Mouse (Mus musculus) naive thymus-derived CD4-positive, alpha-beta T cell, adult 2 months (primary cell): ENCODE measurements around the gene Ccdc173.
"Not testable (repeated sequence)": the region's sequence is repeated elsewhere in the genome, so short reads cannot be mapped to it uniquely, and the experiment has no call there.

Experiments used
- DNase-seq: peaks from one replicate; pipeline ENCODE4 v3.0.0-alpha.2; 2011; ENCODE audit warnings: low read depth

Gene Ccdc173

DNA sequence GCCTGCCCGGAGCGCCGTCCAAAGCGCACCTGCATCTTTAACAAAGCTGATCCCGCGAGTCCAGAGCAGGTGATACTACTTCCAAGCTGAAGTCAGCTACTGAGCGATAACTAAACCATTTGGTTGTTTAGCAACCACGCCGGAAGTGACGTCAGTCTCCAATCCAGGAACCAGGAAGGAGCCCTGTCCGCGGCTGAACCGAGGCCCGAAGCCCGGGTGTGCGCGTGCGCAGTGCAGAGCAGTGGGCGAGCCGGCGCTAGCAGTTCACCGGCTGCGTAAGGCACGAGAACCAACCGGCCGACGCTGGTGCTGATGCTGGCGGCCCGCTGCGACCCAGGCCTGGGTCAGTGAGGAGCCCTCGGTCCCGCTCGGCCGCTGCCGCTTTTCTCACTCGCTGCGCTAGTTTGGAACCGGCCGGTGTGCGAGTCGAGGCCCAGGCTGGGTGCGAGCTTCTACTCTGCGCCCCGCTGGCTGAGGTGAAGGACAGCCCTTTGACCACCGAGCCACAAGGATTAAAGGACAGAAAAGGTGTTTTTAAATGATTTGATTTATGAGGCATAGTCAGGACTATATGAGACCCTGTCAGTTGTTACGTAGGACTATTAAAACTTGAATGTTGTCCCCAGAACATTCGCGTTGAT lies at the start of gene Ccdc173, which contains the start of gene Phospho2:
Gene Ccdc173, minus strand, starts transcription at position 147 of the 641 bp plus-strand sequence.
Gene Phospho2, plus strand, starts transcription at position 195 of the 641 bp plus-strand sequence.
- peak; percentile 99 for DNase-seq

- DNase-seq = no peak
These were observed 49.3 kb upstream of the Ccdc173 start for GRCm38 (mm10) chr2:69838707-69839106.

- DNase-seq = no peak
These were observed 48.6 kb upstream of the Ccdc173 start for GRCm38 (mm10) chr2:69837996-69838395.

DNA sequence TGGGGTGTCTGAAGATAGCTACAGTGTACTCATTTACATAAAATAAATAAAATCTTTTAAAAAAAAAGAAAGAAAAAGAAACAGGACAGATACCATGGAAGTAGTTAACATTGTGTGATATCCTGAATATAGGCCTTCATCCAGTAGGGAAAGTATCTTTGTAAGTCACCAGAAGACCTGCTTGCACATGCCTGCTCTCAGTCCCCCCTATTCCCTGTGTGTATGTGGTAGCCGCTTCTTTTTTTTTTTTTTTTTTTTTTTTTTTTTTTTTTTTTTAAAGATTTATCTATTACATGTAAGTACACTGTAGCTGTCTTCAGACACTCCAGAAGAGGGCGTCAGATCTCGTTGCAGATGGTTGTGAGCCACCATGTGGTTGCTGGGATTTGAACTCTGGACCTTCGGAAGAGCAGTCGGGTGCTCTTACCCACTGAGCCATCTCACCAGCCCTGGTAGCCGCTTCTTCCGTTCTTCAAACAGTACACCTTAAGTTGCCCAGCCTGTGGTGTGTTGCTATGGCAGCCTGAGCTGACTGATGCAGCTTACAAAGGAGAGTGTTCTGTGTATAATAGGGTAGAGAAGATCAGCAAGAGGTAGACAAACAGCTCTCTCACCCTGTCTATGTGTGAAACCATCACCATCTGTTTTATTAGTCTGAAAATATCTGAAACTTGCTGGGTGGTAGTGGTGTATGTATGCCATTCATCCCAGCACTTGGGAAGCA lies 48.0 kb upstream of the Ccdc173 start:
- DNase-seq = no peak

GRCm38 (mm10) chr2:69830116-69830515 lies 40.7 kb upstream of the Ccdc173 start:
- no peak for DNase-seq

DNA sequence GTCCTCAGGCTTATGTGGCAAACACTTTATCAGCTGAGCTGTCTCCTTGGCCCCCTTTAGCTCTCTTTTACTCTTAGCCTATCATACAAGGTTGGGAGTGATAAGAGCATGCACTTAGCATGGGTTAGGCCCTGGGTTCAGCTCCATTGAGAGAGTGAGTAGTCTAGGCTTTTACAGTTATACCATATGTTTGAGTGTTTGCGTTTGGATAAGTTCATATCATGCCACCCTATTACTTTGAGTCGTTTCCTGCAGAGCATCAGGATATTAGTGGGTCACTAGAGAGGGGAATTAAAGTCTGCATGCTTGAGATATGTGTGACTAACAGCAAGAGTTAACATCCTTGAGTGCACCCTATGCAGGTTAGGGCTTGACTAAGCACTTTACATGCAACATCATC lies 40.3 kb upstream of the Ccdc173 start:
- no peak for DNase-seq

DNA sequence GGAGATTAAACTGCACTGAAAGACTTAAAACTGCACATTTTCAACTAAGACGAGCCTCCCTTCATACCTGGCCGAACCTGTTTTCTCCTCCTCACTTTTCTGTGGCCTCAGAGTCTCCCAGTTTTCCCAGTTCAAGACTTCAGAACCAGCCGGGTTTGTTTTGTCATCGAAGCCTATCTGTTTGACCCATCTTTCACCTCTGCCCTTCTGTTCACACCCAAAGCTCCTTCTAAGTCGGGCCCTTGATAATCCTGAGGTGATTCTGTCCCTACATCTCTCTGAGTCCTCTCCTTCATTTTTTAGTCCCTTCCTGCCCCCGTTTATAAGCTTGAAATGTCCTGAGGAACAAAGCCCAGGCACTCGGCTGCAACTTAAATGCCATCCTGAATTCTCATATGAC lies 38.7 kb upstream of the Ccdc173 start:
- DNase-seq = no peak

GRCm38 (mm10) chr2:69826380-69826779 lies 37.0 kb upstream of the Ccdc173 start:
- no peak for DNase-seq

- no peak for DNase-seq
These were observed 36.5 kb upstream of the Ccdc173 start for GRCm38 (mm10) chr2:69825898-69826297.

GRCm38 (mm10) chr2:69823129-69823677 lies 33.8 kb upstream of the Ccdc173 start:
- DNase-seq = peak; percentile 12

GRCm38 (mm10) chr2:69822361-69823128 lies 33.2 kb upstream of the Ccdc173 start:
- peak; percentile 26 for DNase-seq

DNA sequence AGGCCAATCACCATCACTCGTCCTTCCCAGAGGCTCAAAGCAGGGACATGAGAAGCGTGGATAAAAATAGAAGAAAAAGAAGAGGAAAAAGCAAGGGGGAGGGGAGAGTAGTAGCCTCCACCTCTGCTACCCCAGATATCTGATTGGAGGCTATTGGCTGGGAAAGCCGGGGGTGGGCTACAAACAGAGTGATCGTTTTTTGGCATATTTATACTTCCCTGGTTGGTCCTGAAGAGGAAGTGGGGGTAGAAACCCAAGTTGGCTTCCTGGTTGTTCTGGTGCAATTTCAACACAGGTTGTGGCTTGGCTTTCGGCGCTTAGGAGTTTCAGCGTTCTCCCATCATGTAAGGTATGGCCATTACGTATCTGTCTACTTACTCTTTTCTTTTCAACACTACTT lies 32.3 kb upstream of the Ccdc173 start, which contains the start of gene Klhl23:
Gene Klhl23, plus strand, starts transcription at position 234 of the 400 bp plus-strand sequence.
- DNase-seq = peak; percentile 8

GRCm38 (mm10) chr2:69820201-69820600 lies 30.8 kb upstream of the Ccdc173 start:
- no peak for DNase-seq

- DNase-seq = no peak
These were observed 29.1 kb upstream of the Ccdc173 start for GRCm38 (mm10) chr2:69818350-69819085.

GRCm38 (mm10) chr2:69816575-69816974 lies 27.2 kb upstream of the Ccdc173 start:
- DNase-seq = no peak

DNA sequence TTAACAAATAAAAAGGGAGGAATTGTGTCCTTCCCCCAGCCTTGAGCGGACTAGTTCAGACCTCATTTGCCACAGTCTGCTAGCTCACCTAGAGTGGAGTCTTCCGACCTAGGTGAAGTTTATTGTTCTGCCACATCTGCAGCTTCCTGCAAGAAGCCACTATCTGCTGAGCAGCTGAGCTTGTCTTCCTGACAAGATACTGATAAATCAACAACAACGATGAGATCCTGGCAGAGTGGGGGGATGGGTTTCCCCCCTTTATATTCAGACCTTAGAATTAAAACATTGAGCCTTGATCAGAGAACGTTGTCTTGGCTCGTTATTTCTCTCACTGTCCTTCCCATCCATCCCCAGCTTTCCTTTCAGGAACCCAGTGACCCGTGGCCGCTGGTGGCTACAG lies 22.0 kb upstream of the Ccdc173 start:
- DNase-seq = not testable (repeated sequence)

DNA sequence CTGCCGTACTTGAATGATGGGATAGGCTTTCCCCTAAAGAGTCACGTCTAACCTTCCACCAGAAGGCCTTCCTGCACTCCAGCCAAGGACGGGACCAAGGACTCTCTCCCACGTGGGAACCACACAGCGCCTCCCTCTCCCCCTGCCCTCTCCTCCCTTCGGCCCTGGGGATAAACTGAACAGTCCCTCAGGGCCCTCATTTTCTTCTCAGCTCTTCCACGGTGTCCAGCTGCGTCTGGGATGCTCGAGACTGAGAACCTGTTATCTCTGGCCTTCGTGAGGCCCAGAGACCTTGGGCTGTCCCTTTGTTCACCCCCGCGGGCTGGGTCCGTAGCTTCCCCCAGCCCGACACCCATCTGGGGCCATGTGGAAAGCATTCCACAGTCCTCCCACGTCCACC lies 20.8 kb upstream of the Ccdc173 start:
- no peak for DNase-seq

DNA sequence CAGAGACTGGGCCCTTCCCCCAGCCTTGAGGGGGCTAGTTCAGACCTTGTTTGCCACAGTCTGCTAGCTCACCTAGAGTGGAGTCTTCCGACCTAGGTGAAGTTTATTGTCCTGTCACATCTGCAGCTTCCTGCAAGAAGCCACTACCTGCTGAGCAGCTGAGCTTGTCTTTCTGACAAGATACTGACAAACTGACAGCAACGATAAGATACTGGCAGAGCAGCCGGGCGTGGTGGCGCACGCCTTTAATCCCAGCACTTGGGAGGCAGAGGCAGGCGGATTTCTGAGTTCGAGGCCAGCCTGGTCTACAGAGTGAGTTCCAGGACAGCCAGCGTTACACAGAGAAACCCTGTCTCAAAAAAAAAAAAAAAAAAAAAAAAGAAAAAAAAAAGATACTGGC lies 15.3 kb upstream of the Ccdc173 start:
- not testable (repeated sequence) for DNase-seq

DNA sequence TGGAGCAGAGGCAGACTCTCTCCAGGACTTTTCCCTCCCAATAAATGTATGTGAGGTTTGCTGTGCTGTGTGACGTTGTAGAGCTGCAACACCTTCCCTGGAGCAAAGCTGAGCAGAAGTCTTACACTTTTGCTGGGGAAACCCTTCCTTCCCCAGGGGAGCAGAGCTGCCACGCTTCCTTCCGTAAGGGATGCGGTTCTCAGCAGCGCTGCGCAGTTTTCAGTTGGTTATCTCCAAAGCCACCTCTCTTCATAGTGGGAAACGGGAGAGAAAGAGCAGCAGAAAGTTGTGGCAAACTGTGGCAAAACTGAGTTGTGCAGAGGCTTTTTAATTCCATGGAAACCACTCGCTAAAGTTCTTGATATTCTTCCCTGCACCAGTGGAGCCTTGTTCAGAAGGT lies 14.4 kb upstream of the Ccdc173 start:
- no peak for DNase-seq

- DNase-seq = peak; percentile 84
These were observed 13.5 kb upstream of the Ccdc173 start for GRCm38 (mm10) chr2:69802911-69803312.

GRCm38 (mm10) chr2:69790722-69791121 lies 1.3 kb upstream of the Ccdc173 start:
- DNase-seq = no peak

GRCm38 (mm10) chr2:69790285-69790684 lies 910 bp upstream of the Ccdc173 start:
- peak; percentile 93 for DNase-seq
